Comparison of ENCODE assay signal across 9 mouse cellular contexts in genomic region chr11:59219064-59219463, GRCm38 (mm10). TPM values are rescaled to one million over a fixed set of nuclear protein-coding genes. Genes with fewer than 3 reads are reported as not detected.
DNase-seq lines count a peak whose midpoint lies in the region; ATAC-seq and TF ChIP-seq lines count a peak whose summit lies in the region.
"Had no signal": no experiment of that assay in that cellular context is flagged by ENCODE, and none has a peak within 500 bp of the region (broad histone marks: within the 10 kb centered on the region; RNA-seq: fewer than 3 reads in every experiment).

No protein-coding gene starts in this region.

- peak; percentile 49 for TF ChIP-seq CTCF in lung, adult 2 months (IDR thresholded peaks at IDR 0.05; ENCODE audit: insufficient read depth, low read length)

- H3K4me2 ChIP-seq in kidney, embryonic 15.5 days, result no peak overlapping the region; the same call in 1 of the 2 replicates

- H3K9me3 ChIP-seq in kidney, embryonic 15.5 days (replicated peaks), result no peaks in the 10 kb centered on the region

- H3K9ac ChIP-seq in kidney, embryonic 15.5 days, result no peak overlapping the region

- no peak for TF ChIP-seq POLR2A in lung, adult 2 months (IDR thresholded peaks at IDR 0.05; ENCODE audit: borderline replicate concordance, extremely low read depth, low read depth, low read length)

- H3K36me3 ChIP-seq in kidney, embryonic 15.5 days, result peaks cover 67% of the 10 kb centered on the region

- H3K27ac ChIP-seq in kidney, embryonic 15.5 days, result peak overlapping the region; percentile 71

- no peak for DNase-seq in lung, adult 2 months
- DNase-seq in lung, adult 18-20 months, result no peak
- DNase-seq in adipocyte (ENCODE audit: low spot score), result peak; percentile 35
- peak; percentile 52 to 78 for DNase-seq in spleen, postnatal 4 days (ENCODE audit: low spot score in 2 of 2)
- DNase-seq in gastrocnemius, postnatal 4 days (ENCODE audit: low spot score in 2 of 2), result no peak
- no peak for DNase-seq in urinary bladder, postnatal 10 days (ENCODE audit: low spot score)

- no peaks in the 10 kb centered on the region for H3K27me3 ChIP-seq in kidney, embryonic 15.5 days

- no peak overlapping the region for H3K4me3 ChIP-seq in lung, adult 2 months (replicated peaks; ENCODE audit: extremely low read depth, low read depth, low read length)
- no peak overlapping the region for H3K4me3 ChIP-seq in kidney, embryonic 15.5 days (replicated peaks)
- H3K4me3 ChIP-seq: erythroblast, embryonic 14.5 days; myocyte had no signal

- no peak for ATAC-seq in kidney, embryonic 15.5 days (replicated peaks; ENCODE audit: low FRiP score)

- H3K4me1 ChIP-seq in lung, adult 2 months (ENCODE audit: control insufficient read depth, insufficient read depth, low read length), result peaks cover 60% of the 10 kb centered on the region
- peaks cover 50% of the 10 kb centered on the region for H3K4me1 ChIP-seq in kidney, embryonic 15.5 days

RNA-seq across cellular contexts. Expression of gene Arf1, which starts 9.0 kb away (rescaled TPM):
- 525 and 566 TPM in 2 replicates for polyA plus RNA-seq in lung, adult 2 months (2012; rRNA removed)
- 700 and 709 TPM in 2 replicates for polyA plus RNA-seq in kidney, embryonic 15.5 days (2015; fragmentation: Nextera tagmentation; extraction: Ambion mirVana)
- total RNA-seq in gastrocnemius, postnatal 4 days (2021), result 100 to 1,000 TPM; 264 to 267 TPM

RNA-seq across cellular contexts. Expression of gene 2310033P09Rik, which starts 10.9 kb away (rescaled TPM):
- 23.5 and 29.2 TPM in 2 replicates for polyA plus RNA-seq in lung, adult 2 months (2012; rRNA removed)
- 32.5 and 36.4 TPM in 2 replicates for polyA plus RNA-seq in kidney, embryonic 15.5 days (2015; fragmentation: Nextera tagmentation; extraction: Ambion mirVana)
- total RNA-seq in gastrocnemius, postnatal 4 days (2021), result 1 to 10 TPM; 7.8 to 8.1 TPM

RNA-seq across cellular contexts. Expression of gene Mrpl55, which starts 16.8 kb away (rescaled TPM):
- 26.0 and 27.0 TPM in 2 replicates for polyA plus RNA-seq in lung, adult 2 months (2012; rRNA removed)
- polyA plus RNA-seq in kidney, embryonic 15.5 days (2015; fragmentation: Nextera tagmentation; extraction: Ambion mirVana), result 99.6 and 102 TPM in 2 replicates
- total RNA-seq in gastrocnemius, postnatal 4 days (2021), result 10 to 100 TPM; 29.8 to 35.1 TPM

RNA-seq across cellular contexts. Expression of gene Guk1, which starts 27.1 kb away (rescaled TPM):
- polyA plus RNA-seq in lung, adult 2 months (2012; rRNA removed), result 100 and 126 TPM in 2 replicates
- polyA plus RNA-seq in kidney, embryonic 15.5 days (2015; fragmentation: Nextera tagmentation; extraction: Ambion mirVana), result 117 and 120 TPM in 2 replicates
- 10 to 100 TPM; 27.4 to 29.9 TPM for total RNA-seq in gastrocnemius, postnatal 4 days (2021)

RNA-seq across cellular contexts. Expression of gene Gjc2, which starts 36.1 kb away (rescaled TPM):
- polyA plus RNA-seq in lung, adult 2 months (2012; rRNA removed), result 1.7 and 3.5 TPM in 2 replicates
- polyA plus RNA-seq in kidney, embryonic 15.5 days (2015; fragmentation: Nextera tagmentation; extraction: Ambion mirVana), result 0.22 and 0.27 TPM in 2 replicates
- total RNA-seq in gastrocnemius, postnatal 4 days (2021), result 1 to 10 TPM; 1.7 to 2.1 TPM

Comparison
In these comparisons a context has a peak if more than half of its experiments do, and no peak if none do; other contexts are left out.
1. DNase-seq: peak in adipocyte (single experiment) and spleen, postnatal 4 days (2 of 2); none in lung, adult 2 months (single experiment), lung, adult 18-20 months (0 of 2), gastrocnemius, postnatal 4 days (0 of 2) and urinary bladder, postnatal 10 days (single experiment).